ENCODE assay signal across 15 mouse cellular contexts in the genomic region with DNA sequence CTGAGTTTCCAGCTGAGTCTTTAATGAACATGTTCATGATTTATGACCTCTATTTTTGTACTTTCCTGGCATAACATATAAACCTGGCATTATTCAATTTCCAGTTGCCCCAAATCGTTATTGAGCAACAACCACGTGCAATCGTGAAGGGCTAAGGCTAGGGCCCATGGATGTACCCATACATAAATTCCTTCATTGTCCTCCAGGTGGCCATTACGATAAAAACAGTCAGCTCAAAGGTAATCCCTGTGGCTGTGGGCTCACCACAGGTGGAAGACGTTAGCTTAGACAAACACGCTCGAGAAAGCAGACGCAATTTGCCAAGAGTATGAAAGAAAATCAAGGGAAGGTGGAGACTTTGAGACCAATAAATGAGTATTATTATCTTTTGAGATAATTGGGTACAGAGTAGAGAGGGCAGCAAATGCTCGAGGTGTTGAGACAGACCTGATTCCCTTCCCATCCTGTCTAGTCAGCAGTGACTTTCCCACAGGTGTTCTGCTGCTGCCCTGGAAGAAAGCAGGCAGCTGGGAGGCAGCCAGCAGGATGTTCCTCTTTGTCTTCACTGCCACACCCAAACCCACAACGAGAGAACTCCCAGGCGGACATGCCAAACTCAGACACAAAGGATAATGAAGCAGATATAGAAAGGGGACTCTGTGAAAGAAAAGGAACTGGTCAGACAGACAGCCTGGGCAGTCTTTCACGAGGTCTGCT.
DNase-seq lines count a peak whose midpoint lies in the region; ATAC-seq and TF ChIP-seq lines count a peak whose summit lies in the region.
"Had no signal": no experiment of that assay in that cellular context is flagged by ENCODE, and none has a peak within 500 bp of the region (broad histone marks: within the 10 kb centered on the region; RNA-seq: fewer than 3 reads in every experiment).

No protein-coding gene starts in this region.

- 69% methylated on average over 12 of the region's 12 CpGs for WGBS in kidney, postnatal 0 days
- WGBS in neural tube, embryonic 14.5 days = 58% methylated on average over 12 of the region's 12 CpGs

- H3K36me3 ChIP-seq in kidney, postnatal 0 days (ENCODE audit: insufficient read depth, low read length) = no peaks in the 10 kb centered on the region
- H3K36me3 ChIP-seq in neural tube, embryonic 14.5 days (ENCODE audit: control insufficient read depth, insufficient read depth, low read length) = no peaks in the 10 kb centered on the region
- H3K36me3 ChIP-seq: forebrain, embryonic 10.5 days had no signal

- H3K4me1 ChIP-seq in kidney, postnatal 0 days (replicated peaks; ENCODE audit: insufficient read depth, low read length) = no peaks in the 10 kb centered on the region
- no peaks in the 10 kb centered on the region for H3K4me1 ChIP-seq in neural tube, embryonic 14.5 days (ENCODE audit: control insufficient read depth, insufficient read depth, low read length)
- H3K4me1 ChIP-seq: forebrain, embryonic 10.5 days had no signal

- no peak overlapping the region for H3K4me3 ChIP-seq in kidney, postnatal 0 days (replicated peaks; ENCODE audit: low read depth, low read length)
- no peak overlapping the region for H3K4me3 ChIP-seq in neural tube, embryonic 14.5 days (ENCODE audit: low read depth, low read length)
- H3K4me3 ChIP-seq: forebrain, embryonic 10.5 days; megakaryocyte, embryonic 14.5 days had no signal

- no peak for DNase-seq in kidney, postnatal 0 days (ENCODE audit: low spot score)
- no peak for DNase-seq in kidney, postnatal 36 days
- peak; percentile 14 for DNase-seq in Muller cell, postnatal 12 days (ENCODE audit: inconsistent ontology term)
- DNase-seq in hindlimb bud, embryonic 11.5 days (ENCODE audit: extremely low spot score, low read depth, low spot score) = peak; percentile 18
- no peak for DNase-seq in frontal cortex, postnatal 14 days (ENCODE audit: low spot score in 2 of 2)
- DNase-seq in right cerebral cortex, postnatal 36 days (ENCODE audit: low spot score in 2 of 2) = no peak
- DNase-seq in heart, postnatal 36 days = no peak
- DNase-seq: cerebellum, adult 2 months; kidney, postnatal 10 days; layer of hippocampus, postnatal 36 days; liver, postnatal 0 days; thymus, postnatal 25 days had no signal

- no peaks in the 10 kb centered on the region for H3K9me3 ChIP-seq in kidney, postnatal 0 days (replicated peaks; ENCODE audit: low read length)
- H3K9me3 ChIP-seq in neural tube, embryonic 14.5 days (ENCODE audit: control insufficient read depth, low read length) = no peaks in the 10 kb centered on the region
- H3K9me3 ChIP-seq: forebrain, embryonic 10.5 days; megakaryocyte, embryonic 14.5 days had no signal

- H3K9ac ChIP-seq in kidney, postnatal 0 days (ENCODE audit: low read depth, low read length) = no peak overlapping the region
- H3K9ac ChIP-seq in neural tube, embryonic 14.5 days (replicated peaks; ENCODE audit: low read depth, low read length) = no peak overlapping the region
- H3K9ac ChIP-seq: liver, postnatal 0 days had no signal

- peak; percentile 19; the same call in 1 of the 2 replicates for TF ChIP-seq CTCF in kidney, postnatal 0 days (IDR thresholded peaks at IDR 0.05; ENCODE audit: low read depth)

- H3K4me2 ChIP-seq in kidney, postnatal 0 days (ENCODE audit: low read length) = no peak overlapping the region
- H3K4me2 ChIP-seq in neural tube, embryonic 14.5 days (ENCODE audit: low read depth, low read length) = no peak overlapping the region

- no peak for ATAC-seq in kidney, postnatal 0 days (replicated peaks; ENCODE audit: low FRiP score, low read depth)
- ATAC-seq in neural tube, embryonic 14.5 days (ENCODE audit: low read depth) = peak; percentile 54; the same call in 1 of the 2 replicates
- ATAC-seq: liver, postnatal 0 days had no signal

- intact Hi-C loops in heart, postnatal 36 days (cut with DNase I) = no loop called here

- no peak overlapping the region for H3K27ac ChIP-seq in kidney, postnatal 0 days
- H3K27ac ChIP-seq in neural tube, embryonic 14.5 days (ENCODE audit: low read depth, low read length) = no peak overlapping the region
- H3K27ac ChIP-seq: forebrain, embryonic 10.5 days had no signal

- no peaks in the 10 kb centered on the region for H3K27me3 ChIP-seq in kidney, postnatal 0 days (ENCODE audit: insufficient read depth, low read length)
- no peaks in the 10 kb centered on the region for H3K27me3 ChIP-seq in neural tube, embryonic 14.5 days (ENCODE audit: control insufficient read depth, insufficient read depth, low read length)
- H3K27me3 ChIP-seq: megakaryocyte, embryonic 14.5 days had no signal

Comparison
In these comparisons a context has a peak if more than half of its experiments do, and no peak if none do; other contexts are left out.
1. DNase-seq: peak in Muller cell, postnatal 12 days (single experiment) and hindlimb bud, embryonic 11.5 days (single experiment); none in kidney, postnatal 0 days (single experiment), kidney, postnatal 36 days (0 of 2), frontal cortex, postnatal 14 days (0 of 2), right cerebral cortex, postnatal 36 days (0 of 2) and heart, postnatal 36 days (0 of 2).